Mouse (Mus musculus) heart, postnatal 0 days (tissue): ENCODE results near the gene Setd5. TPM values are rescaled to one million over a fixed set of nuclear protein-coding genes. Genes with fewer than 3 reads are reported as not detected.
A peak's percentile ranks its signal among the peaks of the same experiment; 100 is the strongest.

ENCODE experiments used
- ATAC-seq: fragments of 200-750 bp; cut with Nextera tagmentation; 2 replicates; pipeline ENCODE4 v1.8.0; 2017; ENCODE audit warnings: low read depth, moderate number of reproducible peaks, moderate library complexity; ENCODE audit not compliant: insufficient read depth
- DNase-seq: peaks from one replicate; pipeline ENCODE4 v3.0.0-alpha.2; 2016; ENCODE audit warnings: low spot score
- H3K27ac ChIP-seq: fragments of 300-500 bp; sonication (generic); 2 replicates; pipeline ENCODE4 v1.5.1; 2014; ENCODE audit warnings: low read depth, mild to moderate bottlenecking
- H3K27me3 ChIP-seq: fragments of 300-500 bp; sonication (generic); 2 replicates; pipeline ENCODE4 v1.6.1; 2014; ENCODE audit warnings: low read length, mixed read lengths; ENCODE audit not compliant: control insufficient read depth, insufficient read depth
- H3K36me3 ChIP-seq: fragments of 300-500 bp; sonication (generic); replicated peaks from 2 replicates; pipeline ENCODE4 v1.6.1; 2014; ENCODE audit warnings: low read length, mixed read lengths; ENCODE audit not compliant: control insufficient read depth, insufficient read depth
- H3K4me1 ChIP-seq: fragments of 300-500 bp; sonication (generic); 2 replicates; pipeline ENCODE4 v1.6.1; 2014; ENCODE audit warnings: antibody characterized with exemption; ENCODE audit not compliant: control insufficient read depth, insufficient read depth
- H3K4me2 ChIP-seq: fragments of 300-500 bp; sonication (generic); 2 replicates; pipeline ENCODE4 v1.6.1; 2014; ENCODE audit warnings: low read depth, mild to moderate bottlenecking, low read length, moderate library complexity
- H3K4me3 ChIP-seq: fragments of 300-500 bp; sonication (generic); 2 replicates; pipeline ENCODE4 v1.5.1; 2014; ENCODE audit warnings: low read depth, low read length
- H3K9ac ChIP-seq: fragments of 300-500 bp; sonication (generic); replicated peaks from 2 replicates; pipeline ENCODE4 v1.6.1; 2014; ENCODE audit warnings: low read depth, low read length, mixed read lengths
- H3K9me3 ChIP-seq: fragments of 300-500 bp; sonication (generic); replicated peaks from 2 replicates; pipeline ENCODE4 v1.6.1; 2016; ENCODE audit warnings: low read length; ENCODE audit not compliant: control insufficient read depth
- CTCF ChIP-seq: IDR thresholded peaks from 2 replicates; pipeline ENCODE4 v1.5.1; 2016; ENCODE audit warnings: antibody characterized with exemption, control low read depth, low read depth
- EP300 ChIP-seq: IDR thresholded peaks from 2 replicates; pipeline ENCODE4 v1.6.1; 2016; ENCODE audit warnings: antibody characterized with exemption, low read depth
- whole genome bisulfite sequencing: fragments of 180-500 bp; shearing (Covaris S2); extraction: QIAGEN DNeasy Blood & Tissue Kit; methylation state at CpG from one replicate; pipeline ENCODE4 v1.1.7; 2014; 5-methylcytosine and 5-hydroxymethylcytosine counted together
- polyA plus RNA-seq: library from polyadenylated mRNA; unstranded; fragments of >200 nt; fragmentation: Nextera tagmentation; extraction: Ambion mirVana; gene quantifications from 2 replicates; pipeline ENCODE4 v1.2.1, GENCODE M21; 2015
- total RNA-seq: library from RNA; depleted of rRNA; stranded (reverse); fragments of >200 nt; gene quantifications from 2 replicates; pipeline ENCODE4 v1.2.3, GENCODE M21; 2014; ENCODE audit warnings: low replicate concordance

Gene Setd5
- total and polyA plus RNA-seq, 2 experiments from 2014 or later = 28.1 to 55.0 TPM

DNA sequence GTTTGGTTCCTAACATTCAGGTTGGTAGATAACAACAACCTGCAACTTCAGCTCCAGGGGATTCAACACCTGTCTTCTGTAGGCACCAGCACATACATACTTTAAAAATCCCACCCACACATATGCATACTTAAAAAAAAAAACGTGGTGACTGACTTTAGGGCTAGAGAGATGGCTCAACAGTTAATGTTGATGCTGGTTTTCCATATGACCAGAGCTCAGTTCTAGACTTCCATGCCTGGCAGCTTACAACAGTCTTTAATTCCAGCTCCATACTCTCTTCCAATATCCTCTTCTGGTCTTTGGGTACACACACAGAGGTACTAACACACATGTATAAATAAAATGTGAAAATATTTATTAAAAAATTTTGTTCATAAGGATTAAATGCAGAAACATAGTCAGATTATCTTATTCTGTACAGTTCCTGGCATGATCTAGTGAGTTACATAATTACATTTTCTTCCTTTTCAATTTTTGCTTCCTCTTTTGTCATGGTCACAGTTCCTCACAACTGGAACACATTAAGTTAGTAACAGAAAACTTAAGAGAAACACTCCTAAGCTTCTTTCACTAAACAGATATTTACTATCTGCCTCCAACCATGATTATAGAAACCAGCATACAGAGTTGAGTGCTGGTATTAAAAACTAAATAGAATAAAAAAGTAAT is 16.1 kb upstream of the Setd5 start:
- Histone ChIP-seq H3K4me1 (no peaks in the 10 kb centered on the region), H3K27ac (no peak overlapping the region), H3K9me3 (no peaks in the 10 kb centered on the region), H3K9ac (no peak overlapping the region), H3K4me3 (no peak overlapping the region), H3K36me3 (peaks cover 74% of the 10 kb centered on the region), H3K4me2 (no peak overlapping the region), H3K27me3 (no peaks in the 10 kb centered on the region)
- TF ChIP-seq CTCF (no peak), EP300 (no peak)
- DNase-seq (no peak), ATAC-seq (no peak)
- WGBS = 60% methylated on average over 1 of the region's 1 CpGs

DNA sequence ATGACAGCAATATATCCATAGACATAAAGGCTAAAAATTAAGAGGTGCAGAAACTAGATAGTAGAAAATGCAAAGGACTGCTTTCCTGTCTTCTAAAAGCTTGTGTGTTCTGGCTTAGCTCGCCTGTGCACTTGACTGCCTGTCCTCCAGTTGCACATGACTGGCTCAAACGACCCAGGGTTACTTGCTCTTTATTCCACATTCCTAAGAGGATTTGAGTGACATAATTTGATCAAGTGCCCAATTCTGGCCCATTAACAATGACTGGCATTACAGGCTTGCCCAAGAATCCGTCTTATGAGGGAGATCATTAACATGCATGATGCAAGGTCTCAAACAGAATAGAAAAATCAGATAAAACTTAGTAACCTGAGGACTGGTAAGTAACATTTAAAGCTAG is 14.9 kb upstream of the Setd5 start:
- H3K4me1 ChIP-seq = no peaks in the 10 kb centered on the region
- no peaks in the 10 kb centered on the region for H3K9me3 ChIP-seq
- no peak overlapping the region for H3K4me3 ChIP-seq
- 56% methylated on average over 3 of the region's 3 CpGs for WGBS
- no peak for TF ChIP-seq CTCF
- TF ChIP-seq EP300 = no peak
- no peaks in the 10 kb centered on the region for H3K27me3 ChIP-seq
- ATAC-seq (no peak), DNase-seq (no peak)
- peaks cover 75% of the 10 kb centered on the region for H3K36me3 ChIP-seq
- H3K4me2 ChIP-seq = no peak overlapping the region
- no peak overlapping the region for H3K27ac ChIP-seq
- H3K9ac ChIP-seq = no peak overlapping the region

DNA sequence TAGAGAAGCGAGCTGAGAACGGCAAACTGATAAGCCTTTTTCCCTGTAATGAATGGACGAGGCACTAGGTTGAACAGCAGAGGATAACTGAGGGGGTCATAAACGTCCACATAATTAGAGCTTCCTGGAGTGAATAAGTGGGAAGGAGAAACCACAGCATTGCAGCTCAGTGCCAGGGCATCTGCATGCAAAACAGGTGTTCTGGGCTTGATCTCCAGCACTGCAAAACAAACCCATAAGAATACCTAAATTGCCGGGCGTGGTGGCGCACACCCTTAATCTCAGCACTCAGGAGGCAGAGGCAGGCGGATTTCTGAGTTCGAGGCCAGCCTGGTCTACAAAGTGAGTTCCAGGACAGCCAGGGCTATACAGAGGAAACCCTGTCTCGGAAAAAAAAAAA is 13.8 kb upstream of the Setd5 start:
- H3K9ac ChIP-seq = no peak overlapping the region
- no peak overlapping the region for H3K27ac ChIP-seq
- H3K4me3 ChIP-seq = no peak overlapping the region
- ATAC-seq (no peak), DNase-seq (no peak)
- 81% methylated on average over 10 of the region's 10 CpGs for WGBS
- no peak overlapping the region for H3K4me2 ChIP-seq
- peaks cover 85% of the 10 kb centered on the region for H3K36me3 ChIP-seq
- no peaks in the 10 kb centered on the region for H3K4me1 ChIP-seq
- TF ChIP-seq EP300 (no peak), CTCF (no peak)
- no peaks in the 10 kb centered on the region for H3K27me3 ChIP-seq
- H3K9me3 ChIP-seq = no peaks in the 10 kb centered on the region

DNA sequence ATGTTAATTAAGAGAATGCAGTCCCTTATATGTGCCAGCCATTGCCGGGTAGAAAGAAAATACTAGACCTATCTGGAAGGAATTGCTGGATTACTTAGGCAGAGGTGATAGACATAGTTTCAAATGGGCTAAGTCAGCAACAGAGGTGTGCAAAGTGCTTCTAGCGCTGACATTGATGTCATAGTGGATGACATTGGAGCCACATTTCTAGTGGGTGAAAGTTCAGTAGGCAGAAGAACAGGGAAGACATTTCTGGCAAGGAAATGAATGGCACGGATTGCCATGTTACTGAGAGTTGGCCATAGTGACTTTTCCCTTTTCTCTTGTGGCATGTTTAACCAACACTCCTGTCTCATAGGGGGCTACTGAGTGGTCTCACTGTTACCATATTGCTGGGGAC is 12.0 kb upstream of the Setd5 start:
- ATAC-seq (no peak), DNase-seq (no peak)
- 83% methylated on average over 3 of the region's 3 CpGs for WGBS
- Histone ChIP-seq H3K9me3 (no peaks in the 10 kb centered on the region), H3K27me3 (no peaks in the 10 kb centered on the region), H3K27ac (0 out of 2 replicates have a peak overlapping the region, but pooled peaks have one; percentile 0), H3K4me1 (no peaks in the 10 kb centered on the region), H3K4me3 (no peak overlapping the region), H3K9ac (no peak overlapping the region), H3K4me2 (no peak overlapping the region), H3K36me3 (peaks cover 87% of the 10 kb centered on the region)
- no peak for TF ChIP-seq EP300

- Histone ChIP-seq H3K4me3 (no peak overlapping the region), H3K9me3 (no peaks in the 10 kb centered on the region), H3K27ac (no peak overlapping the region), H3K9ac (no peak overlapping the region), H3K27me3 (no peaks in the 10 kb centered on the region), H3K36me3 (peaks cover 59% of the 10 kb centered on the region), H3K4me1 (0 out of 2 replicates have a peak, but pooled peaks cover 9% of the 10 kb centered on the region), H3K4me2 (no peak overlapping the region)
- ATAC-seq (no peak), DNase-seq (no peak)
- no peak for TF ChIP-seq EP300
- no peak for TF ChIP-seq CTCF
- WGBS = 91% methylated on average over 1 of the region's 1 CpGs
Observed at GRCm38 (mm10) chr6:113069154-113069553, 8.0 kb upstream of the Setd5 start.

DNA sequence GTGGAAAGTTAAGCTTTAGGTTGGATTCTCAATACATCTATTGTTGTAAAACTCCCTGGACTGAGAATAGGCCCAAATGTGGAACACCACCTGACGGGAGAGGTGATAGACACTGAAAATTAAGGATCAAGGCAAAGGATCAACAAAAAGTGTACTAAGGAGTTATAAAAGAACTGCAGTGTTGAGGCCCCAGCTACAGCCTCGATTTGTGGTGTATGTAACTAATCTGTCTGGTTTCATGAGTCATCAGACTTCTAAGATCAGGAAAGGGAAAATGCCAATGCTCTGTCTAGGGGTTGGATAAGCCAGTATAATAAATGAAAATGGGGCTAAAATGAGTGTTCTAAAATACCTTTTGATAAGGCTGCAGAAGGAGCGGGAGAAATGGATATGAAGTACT is 1.9 kb upstream of the Setd5 start:
- H3K9ac ChIP-seq = peak overlapping the region; percentile 48
- no peak for ATAC-seq
- H3K27me3 ChIP-seq = no peaks in the 10 kb centered on the region
- DNase-seq = no peak
- TF ChIP-seq EP300 = no peak
- no peak for TF ChIP-seq CTCF
- H3K27ac ChIP-seq = peak overlapping the region; percentile 100
- no peaks in the 10 kb centered on the region for H3K9me3 ChIP-seq
- peak overlapping the region; percentile 68 for H3K4me2 ChIP-seq
- H3K4me1 ChIP-seq = peaks cover 22% of the 10 kb centered on the region; the same call in 1 of the 2 replicates
- 11% methylated on average over 3 of the region's 3 CpGs for WGBS
- peaks cover 7% of the 10 kb centered on the region; the same call in 1 of the 2 replicates for H3K36me3 ChIP-seq
- peak overlapping the region; percentile 78 for H3K4me3 ChIP-seq
